Mouse (Mus musculus) bone marrow, adult 2 months (tissue): Measurements from ENCODE around the gene Csrnp3.

Source experiments
- CTCF ChIP-seq: fragments of 200-500 bp; IDR thresholded peaks from 2 replicates; pipeline ENCODE4 v1.5.1; 2011; ENCODE audit warnings: low read length, control low read depth; ENCODE audit not compliant: control insufficient read depth, insufficient read depth
- POLR2A ChIP-seq: fragments of 200-500 bp; IDR thresholded peaks from 2 replicates; pipeline ENCODE4 v1.6.1; 2011; ENCODE audit warnings: low read depth, mild to moderate bottlenecking, control low read depth, low read length, borderline replicate concordance; ENCODE audit not compliant: control insufficient read depth

- TF ChIP-seq POLR2A: no peak
- no peak for TF ChIP-seq CTCF
Observed at GRCm38 (mm10) chr2:65899478-65899877, 53.9 kb downstream of the Csrnp3 start.
